Mouse (Mus musculus): ENCODE measurements around the gene Uggt2. TPM values are rescaled to one million over a fixed set of nuclear protein-coding genes. Genes with fewer than 3 reads are reported as not detected.

Uggt2 gene
- polyA plus RNA-seq, 1 experiment: 2.6 TPM

DNA sequence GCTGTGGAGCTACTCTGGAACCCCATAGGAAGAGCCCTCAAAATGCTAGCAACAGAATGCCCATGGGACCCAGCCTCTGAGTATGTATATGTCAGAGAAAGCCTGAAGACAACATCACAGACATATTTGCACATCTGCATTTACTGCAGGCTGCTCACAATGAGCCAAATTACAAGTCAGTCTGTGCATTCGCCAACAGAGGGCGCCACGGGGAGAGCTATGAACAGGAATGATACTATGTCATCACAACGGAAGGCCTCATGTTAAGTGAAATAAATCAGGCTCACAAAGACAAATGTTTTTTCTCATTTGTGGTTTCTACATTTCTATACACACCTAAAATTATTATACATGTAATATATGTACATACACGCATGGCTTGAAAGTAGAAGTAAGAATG, 73.3 kb downstream of the Uggt2 start:
- TF ChIP-seq E2F4 (IDR thresholded peaks at IDR 0.05; ENCODE audit: insufficient read depth): no peak
- no peak for TF ChIP-seq MAX (IDR thresholded peaks at IDR 0.05; ENCODE audit: low read depth)
- no peak for TF ChIP-seq POLR2AphosphoS2 (IDR thresholded peaks at IDR 0.05; ENCODE audit: insufficient read length, low read depth)
- TF ChIP-seq SRF (IDR thresholded peaks at IDR 0.05; ENCODE audit: control insufficient read depth, insufficient read length, low read depth): no peak
- no peak for TF ChIP-seq REST (IDR thresholded peaks at IDR 0.05; ENCODE audit: insufficient read depth, insufficient read length)
- Histone ChIP-seq H3K27me3 (ENCODE audit: control insufficient read depth, insufficient read depth, insufficient read length) (no peaks in the 10 kb centered on the region), H3K36me3 (ENCODE audit: control insufficient read depth, insufficient read depth) (peaks cover 3% of the 10 kb centered on the region), H3K79me2 (ENCODE audit: control insufficient read depth, insufficient read depth) (no peaks in the 10 kb centered on the region), H3K4me2 (ENCODE audit: low read depth) (no peak overlapping the region), H3K4me3 (no peak overlapping the region), H3ac (ENCODE audit: control insufficient read depth, insufficient read length) (no peak overlapping the region)

DNA sequence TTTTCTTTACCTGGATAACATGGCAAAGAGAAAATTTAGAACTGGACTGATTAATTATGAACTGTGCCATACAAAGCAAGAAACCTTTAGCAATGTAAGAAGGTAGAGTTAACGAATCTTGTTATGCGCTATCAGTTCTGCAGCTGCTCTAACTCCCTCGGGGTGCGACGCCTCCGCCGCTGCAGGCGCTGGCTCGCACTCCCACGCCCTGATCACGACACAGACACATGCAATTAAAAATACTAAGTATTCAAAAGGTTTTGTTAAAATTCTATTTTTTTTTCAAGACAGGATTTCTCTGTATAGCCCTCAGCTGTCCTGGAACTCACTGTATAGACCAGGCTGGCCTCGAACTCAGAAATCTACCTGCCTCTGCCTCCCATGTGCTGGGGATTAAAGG, 85.7 kb downstream of the Uggt2 start:
- no peaks in the 10 kb centered on the region for H3K36me3 ChIP-seq (ENCODE audit: control insufficient read depth, insufficient read depth)
- no peak overlapping the region for H3K4me3 ChIP-seq
- TF ChIP-seq MYOD1 (IDR thresholded peaks at IDR 0.05; ENCODE audit: control insufficient read depth in 1 of 3, insufficient read length in 2 of 3, low read depth in 2 of 3) (no peak), TCF12 (IDR thresholded peaks at IDR 0.05; ENCODE audit: insufficient read depth, poor library complexity, severe bottlenecking) (no peak), E2F4 (IDR thresholded peaks at IDR 0.05; ENCODE audit: insufficient read depth) (no peak), TCF3 (IDR thresholded peaks at IDR 0.05; ENCODE audit: insufficient read length, low read depth) (no peak), POLR2AphosphoS2 (IDR thresholded peaks at IDR 0.05; ENCODE audit: insufficient read length, low read depth) (no peak), REST (IDR thresholded peaks at IDR 0.05; ENCODE audit: insufficient read depth, insufficient read length) (no peak), USF1 (IDR thresholded peaks at IDR 0.05; ENCODE audit: low read depth) (no peak), MYOG (IDR thresholded peaks at IDR 0.05; ENCODE audit: control insufficient read depth in 1 of 3, insufficient read depth in 1 of 3, insufficient read length in 2 of 3, low read depth in 2 of 3) (no peak), SRF (IDR thresholded peaks at IDR 0.05; ENCODE audit: control insufficient read depth, insufficient read length, low read depth) (no peak), CEBPB (IDR thresholded peaks at IDR 0.05; ENCODE audit: insufficient read depth, poor library complexity, severe bottlenecking) (no peak), POLR2A (IDR thresholded peaks at IDR 0.05; ENCODE audit: insufficient read length, low read depth) (no peak), MAX (IDR thresholded peaks at IDR 0.05; ENCODE audit: low read depth) (no peak)
- no peak overlapping the region for H3ac ChIP-seq (ENCODE audit: control insufficient read depth, insufficient read length)
- H3K79me2 ChIP-seq (ENCODE audit: control insufficient read depth, insufficient read depth): no peaks in the 10 kb centered on the region
- no peak overlapping the region for H3K4me2 ChIP-seq (ENCODE audit: low read depth)
- H3K27me3 ChIP-seq (ENCODE audit: control insufficient read depth, insufficient read depth, insufficient read length): no peaks in the 10 kb centered on the region

DNA sequence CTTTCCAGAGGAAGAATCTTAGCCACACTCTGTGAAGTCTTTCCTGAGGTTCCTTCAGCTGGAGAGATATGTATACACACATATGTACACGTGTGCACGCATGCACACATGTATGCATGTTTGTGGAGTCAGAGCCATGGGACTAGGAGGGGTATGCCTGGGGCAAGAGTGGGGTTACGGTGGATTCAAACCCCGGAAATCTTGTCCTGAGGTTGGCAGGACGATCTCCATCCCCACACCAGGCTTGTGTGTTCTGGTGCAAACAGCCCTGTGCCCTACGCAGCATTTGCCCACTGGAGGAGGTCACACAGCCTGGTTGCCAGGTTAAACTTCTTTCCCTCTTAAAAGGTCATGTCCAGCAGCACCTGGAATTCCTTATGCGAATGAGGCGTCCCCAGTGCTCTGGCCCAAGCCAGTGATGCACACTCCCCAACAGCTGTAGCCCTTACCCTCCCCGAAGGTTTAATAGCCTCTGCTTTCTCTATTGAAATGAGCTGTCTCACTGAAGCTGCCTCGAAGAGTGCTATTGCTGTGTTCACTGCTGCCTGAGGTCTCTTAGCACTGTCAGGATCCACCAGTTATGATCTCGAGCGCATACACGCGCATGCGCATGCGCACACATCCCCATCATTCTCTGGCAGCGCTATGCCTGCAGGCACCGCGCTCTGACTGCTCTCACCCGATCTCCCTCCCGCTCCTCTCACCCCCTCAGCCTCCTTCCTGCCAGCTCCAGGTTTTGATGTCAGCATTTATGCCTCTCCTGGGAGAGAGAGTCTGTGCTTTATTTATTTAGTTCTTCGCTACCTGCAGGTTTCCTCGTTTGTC, 86.4 kb downstream of the Uggt2 start:
- TF ChIP-seq MYOD1 (IDR thresholded peaks at IDR 0.05; ENCODE audit: control insufficient read depth in 1 of 3, insufficient read length in 2 of 3, low read depth in 2 of 3) (no peak), MYOG (IDR thresholded peaks at IDR 0.05; ENCODE audit: control insufficient read depth in 1 of 3, insufficient read depth in 1 of 3, insufficient read length in 2 of 3, low read depth in 2 of 3) (no peak), MAX (IDR thresholded peaks at IDR 0.05; ENCODE audit: low read depth) (no peak), E2F4 (IDR thresholded peaks at IDR 0.05; ENCODE audit: insufficient read depth) (no peak), TCF12 (IDR thresholded peaks at IDR 0.05; ENCODE audit: insufficient read depth, poor library complexity, severe bottlenecking) (no peak), SRF (IDR thresholded peaks at IDR 0.05; ENCODE audit: control insufficient read depth, insufficient read length, low read depth) (no peak), USF1 (IDR thresholded peaks at IDR 0.05; ENCODE audit: low read depth) (no peak), POLR2A (IDR thresholded peaks at IDR 0.05; ENCODE audit: insufficient read length, low read depth) (no peak), REST (IDR thresholded peaks at IDR 0.05; ENCODE audit: insufficient read depth, insufficient read length) (no peak), CEBPB (IDR thresholded peaks at IDR 0.05; ENCODE audit: insufficient read depth, poor library complexity, severe bottlenecking) (no peak), POLR2AphosphoS2 (IDR thresholded peaks at IDR 0.05; ENCODE audit: insufficient read length, low read depth) (no peak), TCF3 (IDR thresholded peaks at IDR 0.05; ENCODE audit: insufficient read length, low read depth) (no peak)
- Histone ChIP-seq H3K79me2 (ENCODE audit: control insufficient read depth, insufficient read depth) (no peaks in the 10 kb centered on the region), H3K4me3 (no peak overlapping the region), H3ac (ENCODE audit: control insufficient read depth, insufficient read length) (no peak overlapping the region), H3K4me2 (ENCODE audit: low read depth) (no peak overlapping the region), H3K36me3 (ENCODE audit: control insufficient read depth, insufficient read depth) (no peaks in the 10 kb centered on the region), H3K27me3 (ENCODE audit: control insufficient read depth, insufficient read depth, insufficient read length) (no peaks in the 10 kb centered on the region)

DNA sequence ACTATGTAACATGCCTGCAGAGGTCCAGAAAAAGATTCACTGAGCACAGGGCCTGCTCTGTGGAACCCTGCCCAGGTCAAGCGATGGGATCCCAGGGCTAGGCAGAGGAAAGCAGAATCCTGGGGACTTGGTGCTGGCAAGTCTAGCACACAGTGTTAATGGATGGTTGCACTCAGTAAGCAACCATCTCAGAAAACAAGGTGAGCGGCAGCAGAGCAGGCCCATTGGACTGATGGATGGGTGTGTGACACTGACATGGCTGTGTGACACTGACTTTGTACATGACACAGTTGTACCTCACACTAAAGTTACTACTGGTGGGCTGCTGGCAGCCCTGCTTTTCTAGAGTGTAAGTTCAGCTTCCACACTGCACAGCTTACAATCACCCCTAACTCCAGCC, 89.7 kb downstream of the Uggt2 start:
- Histone ChIP-seq H3K79me2 (ENCODE audit: control insufficient read depth, insufficient read depth) (no peaks in the 10 kb centered on the region), H3K4me3 (no peak overlapping the region), H3K36me3 (ENCODE audit: control insufficient read depth, insufficient read depth) (no peaks in the 10 kb centered on the region), H3K4me2 (ENCODE audit: low read depth) (no peak overlapping the region), H3K27me3 (ENCODE audit: control insufficient read depth, insufficient read depth, insufficient read length) (no peaks in the 10 kb centered on the region), H3ac (ENCODE audit: control insufficient read depth, insufficient read length) (no peak overlapping the region)
- TF ChIP-seq MYOD1 (IDR thresholded peaks at IDR 0.05; ENCODE audit: control insufficient read depth in 1 of 3, insufficient read length in 2 of 3, low read depth in 2 of 3) (no peak), TCF12 (IDR thresholded peaks at IDR 0.05; ENCODE audit: insufficient read depth, poor library complexity, severe bottlenecking) (no peak), CEBPB (IDR thresholded peaks at IDR 0.05; ENCODE audit: insufficient read depth, poor library complexity, severe bottlenecking) (no peak), MYOG (IDR thresholded peaks at IDR 0.05; ENCODE audit: control insufficient read depth in 1 of 3, insufficient read depth in 1 of 3, insufficient read length in 2 of 3, low read depth in 2 of 3) (no peak)

DNA sequence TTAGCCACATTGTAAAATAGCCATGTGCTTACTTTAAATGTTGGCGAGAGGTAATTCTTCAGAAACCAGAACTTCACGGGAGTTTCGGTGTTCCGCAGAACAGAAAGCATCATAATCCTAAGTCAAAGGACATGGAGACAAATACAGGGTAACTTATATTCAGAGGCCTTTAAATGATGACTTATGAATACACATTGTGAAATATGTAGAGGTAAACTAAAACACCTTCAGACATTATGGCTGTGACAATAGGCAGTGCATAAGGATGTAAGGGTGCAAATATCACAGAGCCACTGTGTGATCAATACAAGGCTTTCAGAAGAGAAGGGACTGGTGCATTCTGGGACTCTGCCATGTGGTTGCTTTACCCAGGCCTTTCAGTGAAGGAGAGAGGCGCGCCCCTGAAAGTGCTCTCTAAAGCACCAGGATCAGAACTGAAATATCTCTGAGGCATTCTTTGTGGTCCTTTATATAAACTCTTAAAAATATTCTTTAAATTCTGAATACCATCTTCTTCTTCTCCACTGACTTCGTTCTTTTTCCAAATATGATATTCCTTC, 91.1 kb downstream of the Uggt2 start:
- Histone ChIP-seq H3K27me3 (ENCODE audit: control insufficient read depth, insufficient read depth, insufficient read length) (no peaks in the 10 kb centered on the region), H3K4me3 (no peak overlapping the region), H3K36me3 (ENCODE audit: control insufficient read depth, insufficient read depth) (no peaks in the 10 kb centered on the region), H3K79me2 (ENCODE audit: control insufficient read depth, insufficient read depth) (no peaks in the 10 kb centered on the region), H3ac (ENCODE audit: control insufficient read depth, insufficient read length) (no peak overlapping the region), H3K4me2 (ENCODE audit: low read depth) (no peak overlapping the region)
- TF ChIP-seq SRF (IDR thresholded peaks at IDR 0.05; ENCODE audit: control insufficient read depth, insufficient read length, low read depth): no peak
- TF ChIP-seq CEBPB (IDR thresholded peaks at IDR 0.05; ENCODE audit: insufficient read depth, poor library complexity, severe bottlenecking): no peak
- TF ChIP-seq POLR2A (IDR thresholded peaks at IDR 0.05; ENCODE audit: insufficient read length, low read depth): no peak
- no peak for TF ChIP-seq E2F4 (IDR thresholded peaks at IDR 0.05; ENCODE audit: insufficient read depth)
- TF ChIP-seq REST (IDR thresholded peaks at IDR 0.05; ENCODE audit: insufficient read depth, insufficient read length): no peak
- no peak for TF ChIP-seq MAX (IDR thresholded peaks at IDR 0.05; ENCODE audit: low read depth)
- no peak for TF ChIP-seq TCF12 (IDR thresholded peaks at IDR 0.05; ENCODE audit: insufficient read depth, poor library complexity, severe bottlenecking)
- TF ChIP-seq MYOD1 (IDR thresholded peaks at IDR 0.05; ENCODE audit: control insufficient read depth in 1 of 3, insufficient read length in 2 of 3, low read depth in 2 of 3): no peak
- no peak for TF ChIP-seq TCF3 (IDR thresholded peaks at IDR 0.05; ENCODE audit: insufficient read length, low read depth)
- no peak for TF ChIP-seq POLR2AphosphoS2 (IDR thresholded peaks at IDR 0.05; ENCODE audit: insufficient read length, low read depth)
- TF ChIP-seq USF1 (IDR thresholded peaks at IDR 0.05; ENCODE audit: low read depth): no peak
